Mouse (Mus musculus) hindbrain, postnatal 0 days (tissue): Measurements from ENCODE around the gene Telo2. TPM values are rescaled to one million over a fixed set of nuclear protein-coding genes. Genes with fewer than 3 reads are reported as not detected.

Source experiments
- ATAC-seq: fragments of 200-750 bp; cut with Nextera tagmentation; 2 replicates; pipeline ENCODE4 v1.8.0; 2017; ENCODE audit warnings: mild to moderate bottlenecking, moderate TSS enrichment, moderate library complexity
- DNase-seq: peaks from one replicate; pipeline ENCODE4 v3.0.0-alpha.2; 2015; ENCODE audit warnings: low spot score
- H3K27ac ChIP-seq: fragments of 300-500 bp; sonication (generic); 2 replicates; pipeline ENCODE4 v1.5.1; 2014; ENCODE audit warnings: mild to moderate bottlenecking
- H3K27me3 ChIP-seq: fragments of 300-500 bp; sonication (generic); 2 replicates; pipeline ENCODE4 v1.6.1; 2014; ENCODE audit warnings: low read length, mixed read lengths; ENCODE audit not compliant: insufficient read depth
- H3K36me3 ChIP-seq: fragments of 300-500 bp; sonication (generic); 2 replicates; pipeline ENCODE4 v1.6.1; 2014; ENCODE audit warnings: low read length, mixed read lengths; ENCODE audit not compliant: insufficient read depth
- H3K4me1 ChIP-seq: fragments of 300-500 bp; sonication (generic); 2 replicates; pipeline ENCODE4 v1.6.1; 2014; ENCODE audit warnings: antibody characterized with exemption, low read length, mixed read lengths; ENCODE audit not compliant: insufficient read depth
- H3K4me2 ChIP-seq: fragments of 300-500 bp; sonication (generic); 2 replicates; pipeline ENCODE4 v1.6.1; 2014; ENCODE audit warnings: low read depth, mild to moderate bottlenecking, low read length, moderate library complexity, mixed read lengths
- H3K4me3 ChIP-seq: fragments of 300-500 bp; sonication (generic); 2 replicates; pipeline ENCODE4 v1.5.1; 2014; ENCODE audit warnings: low read length
- H3K9ac ChIP-seq: fragments of 300-500 bp; sonication (generic); replicated peaks from 2 replicates; pipeline ENCODE4 v1.6.1; 2014; ENCODE audit warnings: mild to moderate bottlenecking, low read length, moderate library complexity, mixed read lengths
- H3K9me3 ChIP-seq: fragments of 300-500 bp; sonication (generic); 2 replicates; pipeline ENCODE4 v1.6.1; 2016; ENCODE audit warnings: low read length, mixed read lengths
- CTCF ChIP-seq: IDR thresholded peaks from 2 replicates; pipeline ENCODE4 v1.5.1; 2016; ENCODE audit warnings: antibody characterized with exemption, control low read depth, low read depth
- WGBS: fragments of 180-500 bp; shearing (Covaris S2); extraction: QIAGEN DNeasy Blood & Tissue Kit; methylation state at CpG from one replicate; pipeline ENCODE4 v1.1.7; 2014; 5-methylcytosine and 5-hydroxymethylcytosine counted together
- polyA plus RNA-seq: library from polyadenylated mRNA; unstranded; fragments of >200 nt; fragmentation: Nextera tagmentation; extraction: Ambion mirVana; gene quantifications from 2 replicates; pipeline ENCODE4 v1.2.1, GENCODE M21; 2015
- total RNA-seq: library from RNA; depleted of rRNA; stranded (reverse); fragments of >200 nt; gene quantifications from 2 replicates; pipeline ENCODE4 v1.2.3, GENCODE M21; 2014

Telo2 gene
- total and polyA plus RNA-seq, 2 experiments from 2014 or later, result 32.5 to 59.3 TPM

DNA sequence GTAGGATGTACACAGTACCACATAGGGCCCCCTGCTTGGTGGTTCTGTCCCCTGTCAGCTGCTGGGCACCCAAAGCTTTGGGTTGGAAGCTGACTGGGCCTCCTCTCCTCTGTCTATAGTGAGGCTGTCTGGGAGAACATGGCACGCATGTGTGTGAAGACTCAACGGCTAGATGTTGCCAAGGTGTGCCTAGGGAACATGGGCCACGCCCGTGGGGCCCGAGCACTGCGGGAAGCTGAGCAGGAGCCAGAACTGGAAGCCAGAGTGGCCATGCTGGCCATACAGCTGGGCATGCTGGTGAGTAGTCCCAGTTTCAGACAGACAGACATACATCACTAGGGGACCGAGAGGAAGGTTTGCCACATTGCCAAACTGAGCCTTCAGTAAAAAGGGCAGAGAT lies 29.0 kb downstream of the Telo2 start:
- TF ChIP-seq CTCF, result no peak
- Histone ChIP-seq H3K4me3 (no peak overlapping the region), H3K27ac (no peak overlapping the region), H3K27me3 (no peaks in the 10 kb centered on the region), H3K36me3 (peaks cover 13% of the 10 kb centered on the region), H3K9me3 (no peaks in the 10 kb centered on the region), H3K4me2 (no peak overlapping the region), H3K9ac (no peak overlapping the region), H3K4me1 (no peaks in the 10 kb centered on the region)
- ATAC-seq, result no peak
- no peak for DNase-seq
- 93% methylated on average over 7 of the region's 7 CpGs for WGBS

GRCm38 (mm10) chr17:25084835-25085385 lies 30.9 kb downstream of the Telo2 start:
- WGBS, result 81% methylated on average over 13 of the region's 13 CpGs
- no peak overlapping the region for H3K4me2 ChIP-seq
- no peak for TF ChIP-seq CTCF

DNA sequence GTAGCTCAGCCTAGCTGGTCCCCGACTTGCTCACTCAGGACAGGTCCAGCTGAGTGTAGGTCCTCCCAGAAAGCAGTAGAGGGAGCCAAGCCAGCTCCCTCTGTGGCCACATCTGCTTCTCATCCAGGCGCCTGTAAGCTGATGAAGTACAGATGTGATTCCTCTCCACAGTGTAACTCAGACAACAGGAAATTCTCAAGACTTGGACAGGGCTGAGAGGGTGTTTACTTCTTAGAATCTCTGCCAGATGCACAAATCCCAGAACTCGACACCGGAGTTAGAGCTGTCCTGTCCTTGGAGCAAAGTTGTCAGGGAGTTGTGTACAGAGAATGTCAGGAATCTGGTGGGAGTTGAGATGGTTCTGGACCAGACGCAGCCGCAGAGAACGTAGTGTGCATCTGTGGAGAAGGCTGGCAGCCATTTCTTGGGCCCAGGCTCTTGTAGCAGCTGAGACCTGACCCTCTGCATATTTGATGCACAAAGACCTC lies 32.3 kb downstream of the Telo2 start, which contains the start of gene Tmem204:
TSS of gene Tmem204 (minus strand) at position 148 of the 488 bp plus-strand sequence.
- Histone ChIP-seq H3K4me2 (no peak within 1 kb of the TSS), H3K4me3 (no peak within 1 kb of the TSS), H3K9me3 (no peaks in the 10 kb centered on the region), H3K9ac (no peak within 1 kb of the TSS), H3K36me3 (peaks cover 7% of the 10 kb centered on the region; the same call in 1 of the 2 replicates), H3K27ac (0 out of 2 replicates have a peak within 1 kb of the TSS, but pooled peaks have one; percentile 38), H3K4me1 (peaks cover 2% of the 10 kb centered on the region; the same call in 1 of the 2 replicates), H3K27me3 (no peaks in the 10 kb centered on the region)
- peak; percentile 42 for TF ChIP-seq CTCF
- peak; percentile 43 for DNase-seq
- ATAC-seq, result peak; percentile 48; the same call in 1 of the 2 replicates
- WGBS, result 65% methylated on average over 7 of the region's 7 CpGs

More at GRCm38 (mm10) chr17:25084835-25085385, 30.9 kb downstream of the Telo2 start:
- ATAC-seq (no peak), DNase-seq (no peak)
- H3K9me3 ChIP-seq, result no peaks in the 10 kb centered on the region
- H3K27me3 ChIP-seq, result no peaks in the 10 kb centered on the region
- H3K27ac ChIP-seq, result no peak overlapping the region
- no peaks in the 10 kb centered on the region for H3K4me1 ChIP-seq
- no peak overlapping the region for H3K4me3 ChIP-seq
- H3K9ac ChIP-seq, result no peak overlapping the region
- peaks cover 13% of the 10 kb centered on the region; the same call in 1 of the 2 replicates for H3K36me3 ChIP-seq

DNA sequence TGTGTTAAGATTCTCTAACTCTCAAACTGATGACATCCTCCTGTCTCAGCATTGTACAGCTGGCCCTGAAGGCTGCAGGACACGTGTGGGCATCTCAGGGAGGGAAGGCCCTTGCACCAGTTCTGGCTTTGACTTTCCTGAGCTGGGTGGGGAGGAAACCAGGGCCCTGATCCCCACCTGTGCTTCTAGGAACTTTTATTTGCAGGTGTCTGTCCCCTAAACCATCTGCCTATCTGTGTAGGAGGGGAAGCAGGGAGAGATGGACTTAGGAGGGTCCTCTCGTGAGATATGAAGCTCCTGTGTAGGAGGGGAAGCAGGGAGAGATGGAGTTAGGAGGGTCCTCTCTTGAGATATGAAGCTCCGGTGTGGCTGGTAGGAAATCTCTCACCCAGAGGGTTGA lies 32.9 kb downstream of the Telo2 start:
- H3K4me2 ChIP-seq, result no peak overlapping the region
- H3K27ac ChIP-seq, result no peak overlapping the region
- no peaks in the 10 kb centered on the region for H3K27me3 ChIP-seq
- no peaks in the 10 kb centered on the region for H3K9me3 ChIP-seq
- H3K4me3 ChIP-seq, result no peak overlapping the region
- WGBS, result 82% methylated on average over 3 of the region's 3 CpGs
- H3K36me3 ChIP-seq, result peaks cover 1% of the 10 kb centered on the region; the same call in 1 of the 2 replicates
- no peak for TF ChIP-seq CTCF
- ATAC-seq, result no peak
- H3K9ac ChIP-seq, result no peak overlapping the region
- peaks cover 8% of the 10 kb centered on the region for H3K4me1 ChIP-seq
- DNase-seq, result no peak

- Histone ChIP-seq H3K27me3 (no peaks in the 10 kb centered on the region), H3K36me3 (no peaks in the 10 kb centered on the region), H3K9ac (no peak overlapping the region), H3K4me3 (no peak overlapping the region), H3K4me2 (no peak overlapping the region), H3K9me3 (no peaks in the 10 kb centered on the region), H3K27ac (peak overlapping the region; percentile 49; the same call in 1 of the 2 replicates), H3K4me1 (peaks cover 12% of the 10 kb centered on the region)
- no peak for TF ChIP-seq CTCF
- DNase-seq, result no peak
- WGBS, result 73% methylated on average over 14 of the region's 14 CpGs
- ATAC-seq, result no peak
Observed at GRCm38 (mm10) chr17:25082081-25082847, 33.5 kb downstream of the Telo2 start.

DNA sequence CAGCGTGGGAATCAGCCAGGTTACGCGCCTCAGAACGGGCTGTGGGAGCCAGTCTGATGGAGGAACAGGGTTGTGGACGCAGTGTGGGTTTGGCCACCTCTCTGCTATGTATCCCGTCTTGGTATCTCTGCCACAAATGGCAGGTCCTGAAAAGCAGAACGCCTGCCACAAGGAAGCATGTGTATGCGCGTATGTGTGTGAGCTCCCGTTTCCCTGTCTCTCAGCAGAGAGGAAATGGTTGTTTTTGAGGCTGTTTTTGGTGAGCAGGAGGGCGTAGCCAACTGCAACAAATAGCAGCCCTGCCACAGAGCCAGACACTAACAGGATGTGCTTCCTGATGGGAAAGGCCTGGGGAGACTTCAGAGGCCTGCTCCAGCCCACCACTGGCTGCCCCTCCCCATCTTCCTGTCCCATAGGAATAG lies 34.8 kb downstream of the Telo2 start:
- Histone ChIP-seq H3K9me3 (no peaks in the 10 kb centered on the region), H3K9ac (peak overlapping the region; percentile 40; the same call in 1 of the 2 replicates), H3K4me3 (peak overlapping the region; percentile 20)

More for the DNA sequence above, 34.8 kb downstream of the Telo2 start:
- no peak for ATAC-seq
- H3K27me3 ChIP-seq, result no peaks in the 10 kb centered on the region
- H3K4me1 ChIP-seq, result peaks cover 16% of the 10 kb centered on the region
- WGBS, result 83% methylated on average over 11 of the region's 11 CpGs
- no peaks in the 10 kb centered on the region for H3K36me3 ChIP-seq
- TF ChIP-seq CTCF, result no peak
- no peak for DNase-seq
- H3K27ac ChIP-seq, result peak overlapping the region; percentile 49; the same call in 1 of the 2 replicates
- H3K4me2 ChIP-seq, result peak overlapping the region; percentile 25; the same call in 1 of the 2 replicates
